Mouse (Mus musculus) hindbrain, embryonic 16.5 days (tissue): ENCODE measurements at regions not wholly inside any gene's neighbourhood (a gene's known extent, or its start where the extent isn't known, plus 50 kb on each side); places are given as distances from the start of the nearest gene placed in this dataset.

Source experiments
- ATAC-seq: fragments of 200-750 bp; cut with Nextera tagmentation; 2 replicates; pipeline ENCODE4 v1.8.0; 2017; ENCODE audit warnings: moderate TSS enrichment, moderate library complexity
- H3K27ac ChIP-seq: fragments of 300-500 bp; sonication (generic); 2 replicates; pipeline ENCODE4 v1.5.1; 2014; ENCODE audit warnings: low read depth, mild to moderate bottlenecking, control low read depth, low read length, moderate library complexity
- H3K27me3 ChIP-seq: fragments of 300-500 bp; sonication (generic); replicated peaks from 2 replicates; pipeline ENCODE4 v1.6.1; 2014; ENCODE audit warnings: low read length; ENCODE audit not compliant: control insufficient read depth, insufficient read depth
- H3K36me3 ChIP-seq: fragments of 300-500 bp; sonication (generic); 2 replicates; pipeline ENCODE4 v1.6.1; 2014; ENCODE audit warnings: mild to moderate bottlenecking, low read length, moderate library complexity, mixed read lengths; ENCODE audit not compliant: control insufficient read depth, insufficient read depth
- H3K4me1 ChIP-seq: fragments of 300-500 bp; sonication (generic); 2 replicates; pipeline ENCODE4 v1.6.1; 2014; ENCODE audit warnings: low read depth, low read length; ENCODE audit not compliant: control insufficient read depth, insufficient read depth
- H3K4me2 ChIP-seq: fragments of 300-500 bp; sonication (generic); 2 replicates; pipeline ENCODE4 v1.6.1; 2014; ENCODE audit warnings: mild to moderate bottlenecking, low read length, control low read depth, moderate library complexity
- H3K4me3 ChIP-seq: fragments of 300-500 bp; sonication (generic); 2 replicates; pipeline ENCODE4 v1.5.1; 2014; ENCODE audit warnings: mild to moderate bottlenecking, low read length, control low read depth, moderate library complexity
- H3K9ac ChIP-seq: fragments of 300-500 bp; sonication (generic); 2 replicates; pipeline ENCODE4 v1.6.1; 2014; ENCODE audit warnings: low read depth, mild to moderate bottlenecking, control low read depth, low read length, moderate library complexity
- H3K9me3 ChIP-seq: fragments of 300-500 bp; sonication (generic); 2 replicates; pipeline ENCODE4 v1.6.1; 2014; ENCODE audit warnings: mild to moderate bottlenecking, low read length, moderate library complexity; ENCODE audit not compliant: control insufficient read depth
- WGBS: fragments of 180-500 bp; shearing (Covaris S2); extraction: QIAGEN DNeasy Blood & Tissue Kit; methylation state at CpG from one replicate; pipeline ENCODE4 v1.1.7; 2014; 5-methylcytosine and 5-hydroxymethylcytosine counted together

GRCm38 (mm10) chr7:137618406-137619133 lies 181.2 kb downstream of the Glrx3 start:
- Histone ChIP-seq H3K4me2 (no peak overlapping the region), H3K27me3 (no peaks in the 10 kb centered on the region; the same call in 1 of the 2 replicates), H3K9ac (no peak overlapping the region), H3K9me3 (no peaks in the 10 kb centered on the region), H3K4me1 (no peaks in the 10 kb centered on the region), H3K4me3 (no peak overlapping the region), H3K36me3 (no peaks in the 10 kb centered on the region), H3K27ac (no peak overlapping the region)
- no peak for ATAC-seq
- WGBS, result 59% methylated on average over 5 of the region's 5 CpGs

DNA sequence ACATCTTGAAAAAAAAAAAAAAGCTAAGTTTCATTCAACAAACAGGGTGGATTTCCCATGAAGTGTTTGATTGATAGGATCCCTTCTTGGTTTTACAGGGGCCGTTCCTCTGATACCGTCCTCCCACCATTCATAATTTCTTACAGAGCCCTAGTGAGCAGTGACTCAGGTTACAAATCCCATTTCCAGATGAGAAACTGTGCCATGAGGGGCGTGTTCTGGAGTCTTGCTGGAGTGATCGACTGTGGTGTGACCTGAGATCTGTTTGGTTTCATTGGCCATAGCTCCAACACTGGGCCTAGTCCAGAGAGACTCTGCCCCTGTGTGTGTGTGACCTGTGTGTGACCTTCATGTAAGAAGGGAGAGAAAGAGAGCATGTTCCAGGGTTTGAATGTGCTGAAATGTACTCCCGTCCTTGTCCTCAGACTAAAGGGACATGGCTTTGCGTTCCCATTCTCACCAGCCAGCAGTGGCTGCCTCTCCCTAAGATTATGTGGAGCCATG lies 181.9 kb downstream of the Glrx3 start:
- no peaks in the 10 kb centered on the region for H3K27me3 ChIP-seq
- H3K4me3 ChIP-seq, result no peak overlapping the region
- 72% methylated on average over 6 of the region's 6 CpGs for WGBS

GRCm38 (mm10) chr7:137628266-137628665 lies 190.9 kb downstream of the Glrx3 start:
- ATAC-seq, result no peak
- Histone ChIP-seq H3K9ac (no peak overlapping the region), H3K4me1 (no peaks in the 10 kb centered on the region), H3K9me3 (no peaks in the 10 kb centered on the region), H3K36me3 (no peaks in the 10 kb centered on the region), H3K4me3 (no peak overlapping the region), H3K27ac (no peak overlapping the region), H3K4me2 (no peak overlapping the region), H3K27me3 (no peaks in the 10 kb centered on the region)
- WGBS, result 92% methylated on average over 3 of the region's 3 CpGs

More for the DNA sequence above, 181.9 kb downstream of the Glrx3 start:
- Histone ChIP-seq H3K4me2 (no peak overlapping the region), H3K9ac (no peak overlapping the region), H3K27ac (no peak overlapping the region), H3K9me3 (no peaks in the 10 kb centered on the region), H3K36me3 (no peaks in the 10 kb centered on the region), H3K4me1 (no peaks in the 10 kb centered on the region)
- no peak for ATAC-seq

- no peaks in the 10 kb centered on the region for H3K27me3 ChIP-seq
- ATAC-seq, result no peak
- H3K27ac ChIP-seq, result no peak overlapping the region
- H3K36me3 ChIP-seq, result no peaks in the 10 kb centered on the region
- WGBS, result 78% methylated on average over 5 of the region's 5 CpGs
- no peak overlapping the region for H3K4me2 ChIP-seq
- no peaks in the 10 kb centered on the region for H3K9me3 ChIP-seq
- H3K4me3 ChIP-seq, result no peak overlapping the region
- no peak overlapping the region for H3K9ac ChIP-seq
- H3K4me1 ChIP-seq, result no peaks in the 10 kb centered on the region
These were observed 192.1 kb downstream of the Glrx3 start for GRCm38 (mm10) chr7:137629540-137629939.

- H3K4me1 ChIP-seq, result no peaks in the 10 kb centered on the region
- H3K27ac ChIP-seq, result no peak overlapping the region
- 60% methylated on average over 6 of the region's 6 CpGs for WGBS
- H3K36me3 ChIP-seq, result no peaks in the 10 kb centered on the region
- no peak for ATAC-seq
- no peak overlapping the region for H3K9ac ChIP-seq
- no peak overlapping the region for H3K4me3 ChIP-seq
- H3K27me3 ChIP-seq, result no peaks in the 10 kb centered on the region
- no peaks in the 10 kb centered on the region for H3K9me3 ChIP-seq
- no peak overlapping the region for H3K4me2 ChIP-seq
These were observed 211.2 kb downstream of the Glrx3 start for GRCm38 (mm10) chr7:137648621-137649020.

- Histone ChIP-seq H3K9ac (no peak overlapping the region), H3K27ac (no peak overlapping the region), H3K36me3 (no peaks in the 10 kb centered on the region), H3K4me1 (no peaks in the 10 kb centered on the region), H3K27me3 (no peaks in the 10 kb centered on the region), H3K9me3 (no peaks in the 10 kb centered on the region), H3K4me2 (no peak overlapping the region), H3K4me3 (no peak overlapping the region)
- WGBS, result 89% methylated on average over 6 of the region's 6 CpGs
- ATAC-seq, result no peak
These were observed 212.2 kb downstream of the Glrx3 start for GRCm38 (mm10) chr7:137649650-137650049.

DNA sequence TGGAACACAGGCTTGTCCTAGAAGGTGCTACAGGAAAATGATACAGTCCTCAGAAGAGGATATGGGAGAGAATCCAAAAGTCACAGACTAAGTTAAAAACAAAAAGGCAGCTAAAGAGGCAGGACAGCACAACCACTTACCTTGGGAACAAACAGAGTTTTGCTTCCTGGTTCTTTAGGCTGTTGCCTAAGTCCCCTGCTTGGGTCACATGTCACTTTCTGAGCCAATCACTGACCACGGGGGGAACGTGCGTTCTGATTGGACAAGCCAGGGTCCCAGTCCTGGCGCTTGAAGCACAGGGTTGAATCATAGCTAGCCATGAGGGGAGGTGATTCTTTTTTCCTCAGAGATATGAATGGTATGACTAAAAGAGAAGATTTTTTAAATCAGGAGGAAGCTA lies 216.4 kb downstream of the Glrx3 start:
- Histone ChIP-seq H3K4me1 (no peaks in the 10 kb centered on the region), H3K4me2 (no peak overlapping the region), H3K9me3 (no peaks in the 10 kb centered on the region), H3K4me3 (no peak overlapping the region), H3K27me3 (no peaks in the 10 kb centered on the region), H3K9ac (no peak overlapping the region), H3K27ac (no peak overlapping the region), H3K36me3 (no peaks in the 10 kb centered on the region)
- ATAC-seq, result no peak
- WGBS, result 90% methylated on average over 4 of the region's 4 CpGs

DNA sequence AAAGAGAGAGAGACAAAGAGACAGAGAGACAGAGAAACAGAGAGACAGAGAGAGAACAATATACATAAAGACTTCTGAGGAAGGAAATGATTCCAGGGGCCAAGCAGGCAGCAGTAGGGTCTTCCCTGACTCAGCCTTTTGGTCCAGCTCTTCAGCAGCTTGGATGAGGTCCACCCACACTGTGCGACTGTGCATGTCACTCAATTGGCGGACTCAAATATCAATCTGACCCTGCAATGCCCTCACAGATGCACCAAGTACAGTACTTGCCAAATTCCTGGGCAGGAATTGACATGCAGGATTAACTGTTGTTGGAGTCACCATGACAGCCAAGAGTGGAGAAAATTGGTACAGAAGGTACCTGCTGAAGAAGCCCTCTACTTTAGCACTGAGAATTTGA lies 229.8 kb downstream of the Glrx3 start:
- Histone ChIP-seq H3K27me3 (no peaks in the 10 kb centered on the region), H3K27ac (no peak overlapping the region), H3K9ac (no peak overlapping the region), H3K9me3 (no peaks in the 10 kb centered on the region), H3K4me2 (no peak overlapping the region), H3K4me1 (no peaks in the 10 kb centered on the region), H3K4me3 (no peak overlapping the region), H3K36me3 (no peaks in the 10 kb centered on the region)
- no peak for ATAC-seq
- 85% methylated on average over 2 of the region's 2 CpGs for WGBS

- Histone ChIP-seq H3K4me3 (no peak overlapping the region), H3K27me3 (no peaks in the 10 kb centered on the region), H3K9ac (no peak overlapping the region), H3K4me2 (no peak overlapping the region), H3K4me1 (no peaks in the 10 kb centered on the region), H3K9me3 (no peaks in the 10 kb centered on the region), H3K36me3 (no peaks in the 10 kb centered on the region), H3K27ac (no peak overlapping the region)
- 76% methylated on average over 4 of the region's 4 CpGs for WGBS
- ATAC-seq, result no peak
These were observed 233.7 kb downstream of the Glrx3 start for GRCm38 (mm10) chr7:137671156-137671555.
